Mouse (Mus musculus): ENCODE measurements around the gene Fhl3. TPM values are rescaled to one million over a fixed set of nuclear protein-coding genes. Genes with fewer than 3 reads are reported as not detected.
A peak's percentile ranks its signal among the peaks of the same experiment; 100 is the strongest.

The Fhl3 gene
- total RNA-seq, 2 experiments from 2014 or later = 77.5 to 112 TPM

- intact Hi-C loops (cut with DNase I; ENCODE audit: low total_unique reads) = no loop called here
- DNase-seq = peak; percentile 83
Observed at GRCm38 (mm10) chr4:124741376-124742343, 41.2 kb downstream of the Fhl3 start, which contains the start of gene Inpp5b. Inpp5b (plus strand) TSS chr4:124741850.

GRCm38 (mm10) chr4:124742839-124743238 lies 42.3 kb downstream of the Fhl3 start:
- no peak for DNase-seq
- intact Hi-C loops (cut with DNase I; ENCODE audit: low total_unique reads) = no loop called here

- intact Hi-C loops (cut with DNase I; ENCODE audit: low total_unique reads) = no loop called here
Observed at GRCm38 (mm10) chr4:124746577-124746976, 46.1 kb downstream of the Fhl3 start.

GRCm38 (mm10) chr4:124747851-124748250 lies 47.4 kb downstream of the Fhl3 start:
- no peak for DNase-seq
- intact Hi-C loops (cut with DNase I; ENCODE audit: low total_unique reads) = no loop called here

More at GRCm38 (mm10) chr4:124746577-124746976, 46.1 kb downstream of the Fhl3 start:
- DNase-seq = no peak

GRCm38 (mm10) chr4:124751300-124752250 lies 51.1 kb downstream of the Fhl3 start:
- intact Hi-C loops (cut with DNase I; ENCODE audit: low total_unique reads) = no loop called here
- peak; percentile 96 for DNase-seq

- intact Hi-C loops (cut with DNase I; ENCODE audit: low total_unique reads) = no loop called here
- no peak for DNase-seq
Observed at GRCm38 (mm10) chr4:124752281-124753199, 52.0 kb downstream of the Fhl3 start.

- DNase-seq = no peak
- intact Hi-C loops (cut with DNase I; ENCODE audit: low total_unique reads) = no loop called here
Observed at GRCm38 (mm10) chr4:124755526-124755925, 55.0 kb downstream of the Fhl3 start.

Small RNAs within 50 kb of the gene (microRNA-seq; reads per million reads assigned to microRNA genes)
- gene Gm24721 = 0 reads per million in 2 experiments
- 0 reads per million in 2 experiments for gene Mir697
- gene Mir698 = 0 reads per million in 2 experiments

Other genes with a start within 250 kb of the Fhl3 start
- not detected for gene 3100002H09Rik, start 89.9 kb upstream of the Fhl3 start, total RNA-seq (2021)
- 1 to 10 TPM; 1.3 to 2.2 TPM for gene Pou3f1, start 43.9 kb upstream of the Fhl3 start, total RNA-seq (2021)
- gene Utp11, start 7.1 kb upstream of the Fhl3 start, total RNA-seq (2021) = 10 to 100 TPM; 16.5 to 20.4 TPM
- gene Sf3a3, start 14.1 kb downstream of the Fhl3 start, total RNA-seq (2021) = 10 to 100 TPM; 14.7 to 17.4 TPM
- gene Inpp5b, start 41.1 kb downstream of the Fhl3 start, total RNA-seq (2021) = 1 to 10 TPM; 8.7 to 9.4 TPM
- 10 to 100 TPM in 1 of 2 experiments, 1 to 10 TPM in 1; 8.0 to 10.7 TPM for gene Mtf1, start 101.4 kb downstream of the Fhl3 start, total RNA-seq (2021)
- gene Yrdc, start 150.0 kb downstream of the Fhl3 start, total RNA-seq (2021) = 1 to 10 TPM; 7.9 to 8.4 TPM
- 10 to 100 TPM; 20.2 to 21.4 TPM for gene 1110065P20Rik, start 150.5 kb downstream of the Fhl3 start, total RNA-seq (2021)
- under 1 TPM; 0.16 TPM for gene Maneal, start 161.5 kb downstream of the Fhl3 start, total RNA-seq (2021)
- gene Epha10, start 180.2 kb downstream of the Fhl3 start, total RNA-seq (2021) = not detected
- 1 to 10 TPM; 5.9 to 7.3 TPM for gene 9930104L06Rik, start 236.3 kb downstream of the Fhl3 start, total RNA-seq (2021)
- 1 to 10 TPM; 3.8 to 4.0 TPM for gene Cdca8, start 238.6 kb downstream of the Fhl3 start, total RNA-seq (2021)

All from gastrocnemius, postnatal 14 days (tissue).